Mouse (Mus musculus) cortical plate, adult 2 months (tissue): Measurements from ENCODE around the gene Pld5.

ENCODE experiments used
- CTCF ChIP-seq: fragments of 200-500 bp; IDR thresholded peaks from 2 replicates; pipeline ENCODE4 v1.5.1; 2011; ENCODE audit warnings: mild to moderate bottlenecking, control low read depth, low read length; ENCODE audit not compliant: insufficient read depth; ENCODE audit errors: extremely low read depth
- POLR2A ChIP-seq: fragments of 200-500 bp; IDR thresholded peaks from 2 replicates; pipeline ENCODE4 v1.6.1; 2011; ENCODE audit warnings: mild to moderate bottlenecking, low read length, control low read depth; ENCODE audit not compliant: insufficient read depth; ENCODE audit errors: extremely low read depth

- TF ChIP-seq POLR2A (no peak), CTCF (no peak)
Observed at GRCm38 (mm10) chr1:176310174-176310573, 35.1 kb upstream of the Pld5 start.
